Mouse (Mus musculus) R1 (cell line): ENCODE data around the gene Smoc1.

Experiments used
- DNase-seq: peaks from one replicate; pipeline ENCODE4 v3.0.0-alpha.2; 2018; ENCODE audit warnings: low read depth, low spot score

The Smoc1 gene

GRCm38 (mm10) chr12:81167142-81167541 is 140.5 kb downstream of the Smoc1 start:
- DNase-seq: peak; percentile 8

DNA sequence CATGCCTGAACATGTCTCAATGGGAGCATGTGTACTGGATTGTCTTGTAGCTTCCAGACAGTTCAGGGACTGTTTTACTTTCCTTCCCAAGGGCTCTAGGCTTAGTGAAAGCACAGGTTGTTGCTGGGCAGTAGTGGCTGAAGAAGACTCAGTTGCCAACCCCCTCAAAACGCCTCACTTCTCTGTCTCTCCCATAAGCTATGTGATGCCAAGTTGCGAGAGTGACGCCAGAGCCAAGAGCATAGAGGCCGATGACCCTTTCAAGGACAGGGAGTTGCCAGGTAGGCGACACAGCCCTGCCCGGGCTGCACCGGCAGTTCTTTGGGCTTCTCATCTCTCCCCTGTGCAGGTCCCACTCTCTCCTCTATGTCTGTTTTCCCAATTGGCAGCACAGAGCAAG is 141.4 kb downstream of the Smoc1 start:
- DNase-seq: peak; percentile 31

DNA sequence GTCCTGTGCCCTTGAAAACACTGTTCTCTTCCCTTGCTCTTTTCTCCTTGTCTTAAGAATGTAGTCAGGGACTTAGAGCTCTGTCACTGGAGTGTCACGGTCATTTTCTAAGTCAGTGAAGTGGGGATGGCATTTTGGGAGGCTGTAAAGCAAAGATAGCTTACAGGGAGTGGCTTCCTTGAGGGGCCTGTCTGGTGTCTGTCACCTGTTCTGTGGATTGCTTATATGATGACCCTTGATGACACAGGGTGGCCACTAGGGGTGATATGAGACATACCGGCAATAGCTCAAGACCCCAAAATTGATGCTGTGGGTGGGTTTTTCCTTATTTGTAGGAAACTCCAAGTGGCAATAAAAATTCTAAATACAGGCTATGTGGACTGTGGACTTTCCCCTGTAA is 141.9 kb downstream of the Smoc1 start:
- DNase-seq: peak; percentile 35

- no peak for DNase-seq
Observed at GRCm38 (mm10) chr12:81170076-81170475, 143.5 kb downstream of the Smoc1 start.

DNA sequence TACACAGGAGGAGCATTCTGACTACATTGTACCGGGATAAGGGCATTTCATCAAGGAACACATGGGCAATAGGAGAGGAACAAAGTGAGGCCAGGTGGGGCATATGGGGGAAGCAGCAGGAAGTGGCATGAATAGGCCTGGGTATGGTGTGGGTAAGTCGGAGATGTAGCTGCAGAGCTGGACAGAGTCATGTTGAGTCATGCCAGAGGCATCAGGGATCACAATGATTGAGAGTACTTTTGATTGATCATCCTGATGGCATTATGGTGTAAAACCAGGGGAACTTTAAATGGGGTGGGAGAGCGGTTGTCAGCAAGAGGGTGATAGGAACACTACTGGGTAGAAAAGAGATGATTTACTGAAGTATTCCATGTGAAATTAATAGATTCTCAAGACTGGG is 146.4 kb downstream of the Smoc1 start:
- no peak for DNase-seq

- DNase-seq: no peak
Observed at GRCm38 (mm10) chr12:81173893-81174292, 147.3 kb downstream of the Smoc1 start.

DNA sequence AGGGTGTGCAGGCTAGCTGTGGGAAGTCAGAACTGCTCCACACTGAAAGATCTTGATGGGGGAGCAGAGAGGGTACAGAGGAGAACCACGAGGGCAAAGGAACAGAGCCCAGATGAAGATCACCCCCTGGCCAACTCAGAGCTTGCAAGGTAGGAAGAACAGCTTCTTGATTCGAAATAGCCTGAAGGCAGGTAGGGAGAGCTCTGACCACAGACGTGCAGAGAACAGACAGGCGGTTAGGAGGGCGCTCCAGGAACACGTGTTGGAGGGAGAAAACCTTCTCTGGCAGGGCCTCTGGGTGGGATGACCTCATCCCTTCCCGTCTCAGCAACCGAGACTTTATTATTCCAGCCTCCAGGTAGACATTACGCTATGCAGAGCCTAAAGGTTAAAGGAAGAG is 148.6 kb downstream of the Smoc1 start:
- DNase-seq: no peak

DNA sequence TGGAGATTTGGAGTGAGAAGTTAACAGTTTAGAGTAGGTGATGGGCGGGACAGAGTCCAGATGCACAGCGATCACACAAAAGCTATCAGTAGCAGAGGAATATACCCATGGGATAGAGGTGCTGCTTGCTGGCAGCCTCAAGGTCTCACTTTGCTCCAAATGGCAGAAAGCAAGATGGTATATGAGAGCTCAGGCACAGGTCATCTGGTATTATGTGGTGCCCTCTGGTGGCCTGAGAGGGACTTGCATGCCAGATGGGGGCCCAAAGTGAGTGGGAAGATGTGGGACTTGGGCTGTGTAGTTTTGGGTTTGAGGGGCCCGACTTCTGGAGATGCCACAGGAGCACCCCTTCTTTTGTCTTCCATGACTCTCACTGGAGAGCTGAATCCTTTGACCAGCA is 155.5 kb downstream of the Smoc1 start:
- DNase-seq: peak; percentile 66

GRCm38 (mm10) chr12:81184967-81185366 is 158.4 kb downstream of the Smoc1 start:
- no peak for DNase-seq

DNA sequence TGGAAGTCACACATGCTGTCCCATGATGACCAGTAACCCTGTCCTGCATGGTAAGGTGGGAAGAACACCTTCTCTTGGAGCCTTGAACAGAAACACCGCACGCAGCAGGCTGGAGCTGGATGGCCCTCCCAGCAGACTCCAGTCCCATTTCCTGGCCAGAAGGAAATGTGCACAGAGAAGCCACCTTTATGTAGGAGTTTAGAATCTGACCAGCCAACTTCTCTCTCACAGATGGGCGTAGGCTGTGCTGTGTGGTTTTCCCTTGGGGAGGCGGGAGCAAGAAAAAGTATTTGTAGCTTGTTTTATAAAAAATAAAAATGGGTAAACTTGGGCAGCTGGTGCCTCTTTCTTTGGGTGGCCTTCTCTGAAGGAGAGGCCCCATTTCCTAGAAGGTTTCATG is 159.5 kb downstream of the Smoc1 start:
- no peak for DNase-seq

GRCm38 (mm10) chr12:81186668-81187067 is 160.1 kb downstream of the Smoc1 start:
- no peak for DNase-seq

- no peak for DNase-seq
Observed at GRCm38 (mm10) chr12:81188423-81188822, 161.8 kb downstream of the Smoc1 start.

DNA sequence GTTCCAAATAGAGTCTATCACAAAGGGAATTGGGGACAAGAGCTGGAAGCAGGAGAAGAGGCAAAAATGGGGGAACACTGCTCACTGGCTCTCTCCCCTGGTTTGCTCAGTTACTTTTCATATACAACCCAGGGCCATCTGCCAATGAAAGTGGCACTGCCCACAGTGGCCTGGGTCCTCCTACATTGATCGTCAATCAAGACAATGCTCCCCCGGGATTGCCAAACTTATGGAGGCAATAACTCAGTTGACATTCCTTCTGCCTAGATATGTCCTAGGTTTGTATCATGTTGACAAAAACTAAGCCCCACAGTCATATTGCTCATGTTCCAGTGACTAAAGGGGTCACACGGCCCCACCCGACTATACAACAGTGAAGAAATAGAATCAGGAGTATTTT is 162.4 kb downstream of the Smoc1 start:
- no peak for DNase-seq

DNA sequence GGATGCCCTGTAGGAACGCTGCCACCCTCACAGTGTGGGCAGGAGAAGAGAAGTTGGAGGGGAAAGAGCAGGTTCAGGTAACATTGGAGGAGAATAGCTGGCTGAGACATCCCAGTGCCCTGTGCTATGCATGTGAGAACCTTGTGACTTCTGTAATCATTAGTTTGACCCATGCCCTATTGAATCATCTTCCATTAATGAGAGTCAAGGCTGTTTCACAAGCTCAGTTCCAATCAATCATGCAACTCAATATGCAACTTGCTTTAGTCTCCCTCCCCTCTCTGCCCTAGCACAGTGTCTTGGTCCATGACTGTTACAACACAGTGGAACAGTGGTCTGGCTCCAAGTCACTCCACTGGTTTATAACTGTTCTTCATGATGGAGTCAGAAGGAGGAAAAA is 163.0 kb downstream of the Smoc1 start:
- DNase-seq: no peak

DNA sequence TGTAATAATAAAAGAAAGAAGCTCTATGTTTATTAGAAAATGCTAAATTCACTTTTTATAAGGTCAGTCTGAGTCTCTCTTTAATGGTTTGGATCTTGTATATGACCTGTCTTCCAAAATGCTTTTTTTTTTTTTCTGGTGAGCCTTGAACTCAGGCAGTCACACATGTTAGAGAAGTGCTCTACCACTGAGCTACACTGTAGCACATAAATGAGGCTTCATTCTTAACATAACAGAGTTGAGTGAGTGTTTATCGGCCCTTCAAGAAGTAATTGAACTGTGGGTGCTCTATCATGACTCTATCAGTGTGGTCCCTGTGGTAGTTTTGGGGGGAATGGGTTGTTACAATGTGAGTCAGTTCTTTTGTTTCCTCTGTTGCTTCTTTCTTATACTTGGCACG is 167.4 kb downstream of the Smoc1 start:
- no peak for DNase-seq

DNA sequence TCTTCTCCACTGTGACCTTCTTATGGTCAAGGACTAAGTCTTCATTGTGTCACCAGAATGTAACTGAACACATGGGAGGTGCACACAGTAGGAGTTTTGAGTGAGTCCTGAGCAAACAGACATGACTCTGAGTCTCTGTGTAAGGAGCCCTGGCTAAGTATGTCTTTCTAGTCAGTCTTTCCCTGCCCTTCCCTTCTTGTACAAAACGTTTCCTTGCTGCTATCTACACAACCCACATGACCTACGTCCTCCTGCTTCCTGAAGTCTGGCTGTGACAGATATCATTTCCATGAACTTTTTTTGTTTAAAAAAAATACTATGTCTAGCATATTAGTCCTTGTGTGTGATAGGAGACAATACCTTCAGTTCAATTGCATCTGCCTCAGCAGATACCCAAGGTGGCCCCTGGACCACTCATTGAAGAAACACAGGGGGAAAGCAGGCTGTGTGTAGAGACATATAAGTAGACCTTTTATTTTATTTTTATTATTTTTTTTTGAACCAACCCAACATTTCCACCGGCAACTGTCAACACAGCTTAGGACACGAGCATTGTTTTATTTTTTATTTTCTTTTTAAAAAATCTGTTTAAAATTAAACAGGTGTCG is 171.0 kb downstream of the Smoc1 start:
- no peak for DNase-seq

GRCm38 (mm10) chr12:81199280-81199955 is 172.8 kb downstream of the Smoc1 start:
- DNase-seq: peak; percentile 63

GRCm38 (mm10) chr12:81203226-81203625 is 176.6 kb downstream of the Smoc1 start:
- DNase-seq: peak; percentile 14

DNA sequence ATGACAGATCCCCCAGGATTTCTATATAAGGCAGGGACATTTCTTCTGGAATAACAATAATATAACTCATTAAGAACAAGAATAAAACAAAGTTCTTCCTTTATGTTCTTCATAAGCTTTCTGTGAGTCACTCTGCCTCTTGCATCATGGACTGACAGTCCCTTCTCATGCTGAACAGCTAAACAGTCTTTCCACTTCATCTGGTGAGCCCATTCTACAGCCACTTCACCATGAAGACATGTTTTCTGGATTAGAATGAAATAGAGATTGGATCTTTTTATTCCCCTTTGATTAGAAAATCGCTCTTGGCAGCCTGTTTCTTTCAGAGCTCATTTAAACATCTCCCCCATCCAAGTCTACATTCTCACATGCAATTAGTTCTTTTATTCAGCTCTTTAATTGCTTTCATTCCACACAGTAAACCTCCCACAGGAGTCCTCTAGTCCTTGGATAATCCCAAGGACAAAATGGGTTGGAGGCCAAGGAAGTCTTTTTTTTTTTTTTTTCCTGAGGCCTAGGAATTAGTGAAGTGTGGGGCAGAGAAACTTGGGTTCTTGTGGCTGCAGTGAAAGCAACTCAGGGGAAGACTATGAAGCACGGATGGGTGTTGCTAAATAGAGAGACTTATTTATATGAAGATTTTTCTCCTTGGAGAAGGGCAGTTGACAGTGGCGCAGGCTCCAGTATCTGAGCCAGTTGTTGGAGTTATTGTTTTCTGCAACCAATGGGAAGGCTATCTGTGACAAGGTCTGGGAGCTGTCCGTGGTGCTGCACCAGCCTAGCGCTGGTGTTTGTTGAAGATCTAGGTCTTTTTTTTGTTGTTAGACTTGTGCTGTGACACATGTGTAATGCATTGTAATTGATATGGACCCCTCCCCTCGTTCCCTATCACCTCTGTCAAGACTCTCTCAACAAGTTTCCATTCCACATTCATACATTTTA is 179.3 kb downstream of the Smoc1 start:
- peak; percentile 74 for DNase-seq

- no peak for DNase-seq
Observed at GRCm38 (mm10) chr12:81208559-81208958, 182.0 kb downstream of the Smoc1 start.

- no peak for DNase-seq
Observed at GRCm38 (mm10) chr12:81219339-81219738, 192.7 kb downstream of the Smoc1 start.

- DNase-seq: no peak
Observed at GRCm38 (mm10) chr12:81223276-81223675, 196.7 kb downstream of the Smoc1 start.
